Mouse (Mus musculus) adrenal gland, postnatal 10 days (tissue): Measurements from ENCODE around the gene Prr5. TPM values are rescaled to one million over a fixed set of nuclear protein-coding genes. Genes with fewer than 3 reads are reported as not detected.

Experiments used
- DNase-seq: peaks from one replicate; pipeline ENCODE4 v3.0.0; 2021; ENCODE audit warnings: mixed read lengths
- long read RNA-seq, 2 experiments: library from polyadenylated mRNA; stranded (forward); transcript quantifications; one replicate each; pipeline ENCODE4 v2.0.0; 2021
- total RNA-seq, 2 experiments: library from RNA; stranded (reverse); gene quantifications; 2 replicates each; pipeline ENCODE4 v1.2.3; 2021

Gene Prr5
- 10 to 100 TPM; 11.4 to 12.1 TPM for total RNA-seq
- long read RNA-seq, experiment 1, transcript Prr5-201 (8 exons, 1,830 nt), result major isoform, 24 of 30 reads
- long read RNA-seq, experiment 1, partial matches to known transcripts, result 0 of 30 reads
- long read RNA-seq, experiment 1, other reads (novel, unspliced or antisense), result 6 of 30 reads
- long read RNA-seq, experiment 2, transcript Prr5-201 (8 exons, 1,830 nt), result major isoform, 8 of 23 reads
- long read RNA-seq, experiment 2, partial matches to known transcripts, result 7 of 23 reads
- long read RNA-seq, experiment 2, other reads (novel, unspliced or antisense), result 4 of 23 reads

DNA sequence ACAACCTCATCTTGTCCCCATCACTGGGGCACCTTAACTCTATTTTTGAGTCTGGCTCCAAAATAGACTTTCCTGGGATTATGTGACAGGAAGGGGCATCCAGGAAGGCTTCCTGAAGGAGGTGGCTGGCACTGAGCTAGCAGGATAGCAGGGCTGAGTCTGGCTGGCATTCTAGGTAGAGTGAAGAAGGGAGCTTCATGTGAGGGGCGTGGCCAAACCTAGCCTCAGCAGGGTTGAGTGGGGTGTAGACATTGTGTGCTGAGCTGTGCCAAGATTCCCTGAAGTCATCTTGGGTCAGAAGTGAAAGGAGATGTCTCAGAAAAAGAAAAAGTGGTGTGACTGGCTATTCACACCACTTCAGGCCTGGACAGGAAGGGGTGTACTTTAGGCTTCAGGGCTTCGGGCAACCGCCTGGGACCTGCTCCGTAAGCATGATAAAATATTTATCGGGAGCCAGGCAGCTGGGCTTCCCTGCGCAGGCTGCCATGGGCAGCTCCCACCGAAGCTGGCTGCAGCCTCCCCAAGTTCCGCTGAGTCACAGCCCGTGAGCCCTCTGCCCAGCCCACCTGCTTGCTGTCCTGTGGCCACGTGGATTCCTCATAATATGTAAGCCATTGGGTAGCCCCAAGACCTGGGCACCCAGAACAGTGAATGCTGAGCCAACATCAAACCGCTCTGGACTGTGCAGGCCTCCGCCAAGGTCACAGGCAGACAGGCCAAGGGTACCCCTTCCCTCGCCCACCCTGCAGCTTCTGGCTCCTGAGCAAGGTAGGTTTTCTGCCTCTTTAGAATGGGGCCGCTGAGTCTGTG, at the start of gene Prr5:
TSS of gene Prr5 (plus strand) at position 683 of the 810 bp plus-strand sequence.
- no peak for DNase-seq

DNA sequence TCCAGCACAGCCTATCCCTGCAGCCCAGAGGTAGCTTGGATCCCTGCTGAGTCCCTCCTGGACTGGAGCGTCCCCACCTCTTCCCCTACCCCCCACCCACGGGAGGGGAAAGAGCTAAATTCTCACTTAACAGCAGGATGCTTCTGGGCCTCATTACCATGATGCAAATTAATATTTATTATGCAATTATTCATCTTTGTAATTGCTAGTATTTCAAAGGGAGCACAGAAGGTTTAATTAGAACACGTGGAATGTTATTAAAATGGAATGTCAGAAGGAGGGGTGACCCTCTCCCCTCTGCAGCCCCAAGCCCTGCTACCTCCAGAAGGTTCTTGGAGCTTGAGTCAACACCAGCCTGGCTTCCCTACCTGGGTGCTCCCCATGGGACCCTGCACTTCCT, 49.4 kb upstream of the Prr5 start:
- no peak for DNase-seq

DNA sequence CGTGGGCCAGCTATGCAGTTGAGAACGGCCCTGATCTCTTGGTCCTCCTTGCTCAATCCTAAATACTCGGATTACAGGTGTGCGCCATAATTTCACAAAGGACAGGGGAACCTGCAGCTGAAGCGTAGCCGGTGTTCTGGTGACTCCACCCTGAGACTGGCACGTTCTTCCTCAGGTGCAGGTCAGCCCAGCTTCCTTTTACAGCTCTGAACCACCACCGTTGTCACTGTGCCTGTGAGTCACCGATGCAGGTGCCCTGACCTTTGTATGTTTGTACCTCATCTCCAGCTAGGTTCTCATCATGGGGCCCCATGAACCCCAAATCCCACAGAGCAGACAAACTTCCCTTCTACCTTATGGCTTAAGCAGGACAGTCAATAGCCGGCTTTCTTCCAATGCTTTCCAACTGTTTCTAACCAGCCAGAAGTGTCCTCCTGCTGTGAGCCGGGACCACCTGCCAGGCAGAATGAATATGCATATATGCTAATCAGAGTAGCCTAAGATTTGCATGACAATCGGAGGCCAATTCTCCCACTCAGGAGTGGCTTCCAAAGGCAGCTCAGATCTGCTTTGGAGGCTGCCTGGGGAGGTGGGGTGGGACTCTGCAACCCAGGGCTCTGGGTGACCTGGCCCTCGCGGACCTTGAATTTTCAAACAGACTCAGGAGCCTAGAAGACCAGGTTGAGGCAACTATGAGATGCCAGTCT, 47.5 kb upstream of the Prr5 start:
- no peak for DNase-seq

DNA sequence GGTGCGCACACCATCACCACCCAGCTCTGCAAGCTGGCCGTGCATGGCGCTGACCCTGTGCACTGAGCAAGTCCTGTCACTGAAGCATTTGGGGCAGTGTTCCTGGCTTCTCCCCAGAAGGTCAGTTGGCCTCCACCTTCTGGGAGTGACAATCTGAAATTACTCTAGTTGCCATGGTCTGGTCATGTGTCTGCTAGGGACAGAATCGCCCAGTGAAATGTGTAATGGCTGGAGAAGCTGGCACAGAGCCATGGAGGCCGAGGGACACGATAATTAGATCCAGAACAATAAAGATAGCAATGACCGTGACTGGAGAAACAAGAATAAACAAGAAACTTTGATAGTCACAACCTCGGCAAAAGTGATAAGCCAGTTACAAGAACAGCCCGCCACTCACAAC, 44.5 kb upstream of the Prr5 start:
- DNase-seq, result peak; percentile 83

DNA sequence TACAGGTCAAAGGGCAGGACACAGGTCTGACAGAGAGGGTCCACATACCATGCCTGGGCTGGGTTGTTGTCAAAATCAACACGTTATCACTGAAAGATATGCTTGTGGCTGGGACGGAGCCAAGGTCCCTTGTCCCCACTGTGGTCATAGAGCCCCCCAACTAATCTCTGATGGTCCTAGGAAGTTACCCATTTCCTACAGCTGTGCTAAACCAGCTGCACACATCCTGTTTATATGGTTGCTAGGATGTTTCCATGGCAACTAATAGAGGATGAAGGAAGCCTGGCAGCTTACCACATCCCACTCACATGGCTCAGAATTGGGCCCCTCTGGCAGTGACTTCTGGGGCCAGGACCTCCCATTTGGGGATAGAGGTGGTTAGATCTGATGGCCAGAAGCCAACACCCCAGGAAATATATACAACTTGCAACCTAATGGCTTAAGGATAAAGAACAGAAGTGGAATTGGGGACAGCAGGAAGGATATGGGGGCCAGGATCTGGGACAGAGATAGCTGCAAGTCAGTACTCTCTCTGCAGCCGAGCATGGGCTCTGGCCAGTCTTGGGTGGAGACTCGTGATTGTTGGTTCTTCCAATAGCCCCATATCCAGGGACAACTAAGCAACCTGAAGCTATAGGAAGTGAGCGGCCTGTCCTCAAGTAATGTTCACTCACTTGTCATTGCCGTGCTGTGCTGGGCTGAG, 43.6 kb upstream of the Prr5 start:
- DNase-seq, result peak; percentile 32

DNA sequence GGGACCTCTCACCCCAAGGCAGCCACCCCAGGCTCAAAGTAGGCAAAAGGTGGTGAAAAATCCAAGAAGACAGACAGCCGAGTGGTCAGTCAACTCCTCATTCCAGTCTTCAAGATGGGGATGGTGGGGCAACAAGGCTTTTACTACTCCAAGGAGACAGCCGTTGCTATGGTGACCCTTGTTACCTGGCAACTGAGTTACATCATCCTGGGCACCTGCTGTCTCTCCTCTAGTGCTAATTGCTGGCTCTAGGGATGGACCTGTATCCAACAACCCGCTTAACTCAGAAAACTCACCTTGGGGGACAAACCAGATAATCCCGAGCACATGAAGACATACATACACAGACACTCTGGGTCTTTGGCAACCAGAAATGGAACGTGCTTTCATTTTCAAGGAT, 42.1 kb upstream of the Prr5 start:
- DNase-seq, result no peak

DNA sequence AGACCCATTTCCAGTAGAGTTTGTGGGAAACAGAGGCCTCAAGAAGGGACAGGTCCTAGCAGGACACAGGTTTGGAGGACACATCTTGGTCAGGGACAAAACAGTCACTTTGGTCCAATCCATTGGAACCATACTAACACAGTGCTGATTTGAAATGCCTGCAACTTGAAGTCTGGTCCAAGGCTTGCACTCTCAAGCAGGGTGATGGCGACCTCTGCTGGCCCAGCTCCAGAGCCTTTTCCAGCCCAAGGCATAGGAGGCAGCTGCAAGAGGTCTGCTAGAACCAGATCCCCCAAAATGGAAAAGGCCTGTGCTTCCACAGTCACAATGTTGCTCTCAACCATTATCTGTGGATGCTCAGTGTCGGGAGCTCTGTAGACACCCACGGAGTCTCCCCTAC, 39.7 kb upstream of the Prr5 start:
- peak; percentile 83 for DNase-seq

DNA sequence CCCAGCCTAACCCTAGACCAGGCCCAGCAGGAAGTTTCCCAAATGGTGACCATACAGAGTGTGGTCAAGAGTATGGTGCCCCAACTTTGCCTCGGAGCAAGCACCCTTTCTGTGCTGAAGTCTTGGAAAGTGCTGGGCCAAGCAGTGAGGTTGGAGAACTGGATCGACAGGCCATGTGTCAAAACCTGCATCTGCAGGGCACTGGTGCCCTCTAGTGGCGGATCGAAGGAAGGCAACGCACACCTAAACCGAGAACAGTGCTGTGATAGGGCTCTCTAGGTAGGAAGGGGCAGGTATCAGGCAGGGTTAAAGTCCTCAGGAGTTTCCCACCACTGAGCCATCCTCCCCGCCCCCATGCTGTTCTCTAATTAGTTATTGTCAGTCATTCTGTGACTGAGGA, 37.9 kb upstream of the Prr5 start:
- DNase-seq, result peak; percentile 87

DNA sequence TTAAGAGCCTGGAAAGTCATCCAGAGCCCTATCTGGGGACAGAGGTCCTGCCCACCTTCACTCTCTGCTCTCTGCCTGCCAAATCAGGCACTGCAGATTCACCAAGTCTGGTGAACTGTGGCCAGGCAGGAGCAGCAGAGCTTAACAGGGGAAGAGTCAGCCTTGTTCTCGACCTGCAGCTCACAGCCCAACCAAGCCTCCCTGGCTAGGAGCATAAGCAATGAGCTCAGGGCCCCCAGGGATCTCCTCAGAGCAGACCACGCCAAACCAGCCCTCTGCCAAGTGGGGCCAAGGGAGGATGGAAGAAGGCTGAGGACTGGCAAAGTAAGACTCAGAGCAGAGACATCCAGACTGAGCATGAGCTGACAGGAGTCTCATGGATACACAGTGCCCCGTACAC, 35.1 kb upstream of the Prr5 start:
- peak; percentile 78 for DNase-seq

DNA sequence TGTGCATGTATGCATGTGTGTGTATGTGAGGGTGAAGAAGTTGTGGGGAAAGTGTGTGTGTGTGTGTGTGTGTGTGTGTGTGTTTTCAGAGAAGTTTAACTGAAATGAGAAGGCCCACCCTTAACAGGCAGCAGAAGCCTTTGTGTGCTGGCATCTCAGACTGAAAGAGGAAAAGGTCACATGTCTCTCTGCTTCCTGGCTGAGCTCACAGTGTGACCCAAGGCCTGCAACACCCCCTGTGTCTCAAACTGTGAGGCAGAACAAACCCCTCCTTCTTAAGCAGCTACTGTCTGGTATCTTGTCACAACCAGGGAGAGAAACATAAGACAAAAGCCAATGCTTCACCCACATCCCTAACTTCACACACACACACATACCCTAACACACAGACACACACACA, 31.0 kb upstream of the Prr5 start:
- DNase-seq, result peak; percentile 27

DNA sequence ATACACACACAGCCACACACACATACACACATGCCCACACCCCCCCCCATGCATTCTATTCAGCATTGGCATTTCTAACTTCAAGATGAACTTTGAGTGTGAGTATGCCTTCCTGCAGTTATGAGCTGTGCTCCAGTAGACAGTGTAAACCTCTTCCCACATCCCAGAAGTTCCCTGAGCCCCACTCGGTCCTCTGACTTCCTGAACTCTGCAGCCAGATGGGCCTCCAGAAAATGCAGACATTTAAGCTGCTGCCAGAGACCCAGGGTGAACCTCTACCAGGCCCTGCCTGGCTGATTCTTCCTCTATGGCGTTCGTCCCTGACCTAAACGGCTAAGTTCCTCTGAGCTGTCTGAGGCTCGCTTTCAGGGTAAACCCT, 30.4 kb upstream of the Prr5 start:
- DNase-seq, result no peak

DNA sequence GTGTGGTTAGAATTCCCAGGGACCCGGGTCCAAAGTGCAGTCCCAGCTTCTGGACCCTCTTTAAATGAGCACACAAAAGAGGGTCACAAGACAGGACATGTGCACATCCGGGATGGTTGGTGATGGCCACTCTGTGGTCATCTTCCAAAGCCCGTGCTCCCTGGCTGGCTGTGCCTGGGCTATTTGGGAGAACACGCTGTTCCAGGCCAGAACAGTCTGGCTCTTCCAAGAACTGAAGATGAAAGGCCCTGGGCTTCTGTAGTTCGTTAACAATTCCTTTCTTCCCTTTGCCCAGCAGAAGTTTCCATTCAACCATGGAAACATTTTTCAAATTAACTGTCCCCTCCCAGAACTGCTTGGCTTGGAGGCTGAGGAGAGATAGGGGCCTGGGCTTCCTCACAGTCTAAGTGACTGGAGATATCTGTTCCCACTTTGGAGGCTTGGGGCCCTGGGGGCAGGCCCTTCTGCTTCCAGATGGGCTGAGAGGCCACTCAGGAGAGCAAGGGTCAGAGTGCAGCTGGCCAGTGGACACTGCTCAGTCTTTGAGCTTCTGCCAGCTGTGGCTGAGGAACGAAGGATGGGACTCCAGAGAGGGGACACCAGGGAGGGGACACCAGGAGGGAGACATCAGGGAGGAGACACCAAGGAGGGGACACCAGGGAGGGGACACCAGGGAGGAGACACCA, 29.8 kb upstream of the Prr5 start:
- DNase-seq, result peak; percentile 39

DNA sequence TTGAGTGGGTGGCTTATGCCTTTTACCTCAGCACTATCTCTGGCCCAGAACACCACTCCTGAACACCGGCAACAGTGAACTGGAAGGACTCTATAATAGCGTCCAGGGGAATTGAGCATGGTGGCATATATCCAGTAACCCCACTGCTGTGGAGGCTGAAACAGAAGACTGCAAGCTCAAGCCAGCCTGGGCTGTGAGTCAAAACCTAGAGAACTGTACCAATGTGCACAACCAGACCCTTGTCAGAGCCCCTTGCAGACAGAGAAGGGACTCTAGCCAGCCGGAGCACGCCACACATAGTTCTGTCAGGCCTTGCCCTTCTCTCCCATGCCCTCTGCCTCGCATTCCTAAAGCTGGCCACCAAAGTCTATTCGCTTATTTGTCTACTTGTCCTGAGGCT, 28.7 kb upstream of the Prr5 start:
- peak; percentile 34 for DNase-seq

DNA sequence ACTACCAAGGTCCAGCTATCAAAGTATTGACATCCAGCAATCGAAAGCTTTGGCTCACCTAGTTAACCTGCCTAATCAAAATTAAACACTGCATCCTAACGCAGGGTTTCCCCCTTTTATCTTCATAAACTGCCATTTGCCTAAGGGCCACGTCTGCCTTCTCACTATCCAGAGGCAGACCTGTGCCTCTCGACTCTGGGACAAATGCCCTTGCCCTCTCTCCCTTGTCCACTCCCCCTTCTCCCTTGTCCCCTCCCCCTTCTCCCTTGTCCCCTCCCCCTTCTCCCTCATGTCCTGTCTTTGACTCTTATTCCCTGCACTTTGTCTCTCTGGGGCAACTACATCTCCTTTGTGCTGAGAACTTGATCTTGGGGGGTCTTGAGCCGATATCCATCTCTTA, 28.3 kb upstream of the Prr5 start:
- no peak for DNase-seq

DNA sequence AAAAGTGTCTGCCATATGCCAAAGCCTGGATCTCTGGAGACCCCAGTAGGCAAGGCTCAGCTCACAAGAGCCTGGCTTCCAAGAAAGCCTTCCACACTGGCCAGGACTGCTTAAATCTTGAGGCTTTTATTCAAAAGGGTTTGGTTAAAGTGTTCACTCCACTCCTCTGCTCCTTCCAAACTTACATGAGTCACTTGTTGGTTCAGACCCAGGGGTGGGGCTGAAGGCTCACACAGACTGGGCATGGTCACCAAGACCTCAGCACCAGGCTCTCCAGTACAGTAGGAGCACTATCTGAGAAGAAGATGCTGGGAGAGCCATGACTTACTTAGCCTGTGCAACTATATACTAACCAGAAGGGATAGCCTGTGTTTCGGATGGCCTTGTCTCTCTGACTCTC, 27.5 kb upstream of the Prr5 start:
- DNase-seq, result no peak

DNA sequence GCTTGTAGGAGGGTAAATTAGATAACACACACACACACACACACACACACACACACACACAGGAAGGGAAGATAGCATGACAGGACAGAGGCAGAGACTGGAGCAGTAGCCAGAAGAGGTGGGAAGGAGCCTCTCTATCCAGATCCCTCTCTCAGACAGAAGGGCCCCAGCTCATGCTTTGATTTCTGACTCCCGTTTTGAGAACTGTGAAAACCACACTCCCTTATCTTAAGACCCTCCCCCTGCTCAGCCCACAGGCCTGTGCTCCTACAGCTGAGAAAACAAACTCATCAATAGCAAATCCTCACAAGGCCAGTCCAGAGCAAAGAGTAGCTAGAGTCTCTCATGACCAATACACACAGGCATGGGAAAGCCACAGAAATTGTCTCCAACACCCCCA, 26.2 kb upstream of the Prr5 start:
- DNase-seq, result no peak

DNA sequence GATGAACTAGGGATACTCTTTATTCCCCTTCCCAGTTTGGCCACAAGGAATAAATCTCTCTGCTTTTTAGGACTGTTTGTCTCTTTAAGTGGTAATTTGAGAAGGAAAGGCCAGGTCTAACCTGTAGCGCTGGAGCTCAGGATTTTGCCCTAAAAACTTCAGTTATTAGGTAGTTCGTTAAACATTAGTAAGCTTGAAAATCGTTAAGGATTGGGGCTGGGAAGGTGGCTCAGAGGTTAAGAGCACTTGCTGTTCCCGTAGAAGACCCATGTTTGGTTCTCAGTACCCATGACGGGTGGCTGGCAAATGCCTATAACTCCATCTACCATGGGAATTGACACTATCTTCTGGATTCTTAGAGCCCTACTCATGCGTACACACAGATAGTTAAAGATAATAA, 17.9 kb upstream of the Prr5 start:
- no peak for DNase-seq

DNA sequence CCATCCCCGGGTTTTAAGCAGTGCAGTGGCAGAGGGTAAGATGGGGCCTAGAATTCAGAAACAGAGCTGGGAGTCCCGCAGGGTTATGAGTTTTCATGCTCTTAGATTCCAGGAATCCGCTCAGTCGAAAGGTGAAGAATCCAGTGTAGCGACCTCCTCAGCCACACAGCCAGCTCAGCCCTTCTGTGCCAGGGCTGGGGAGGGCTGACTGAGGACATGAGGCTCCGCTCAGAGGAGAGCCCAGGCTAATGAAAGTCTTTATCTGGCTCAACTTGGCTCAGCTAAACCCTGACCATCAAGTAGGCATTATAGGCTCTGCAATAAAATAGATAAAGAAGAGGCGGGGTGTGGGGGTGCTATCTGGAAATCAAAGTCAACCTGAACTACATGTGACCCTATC, 16.3 kb upstream of the Prr5 start:
- no peak for DNase-seq

DNA sequence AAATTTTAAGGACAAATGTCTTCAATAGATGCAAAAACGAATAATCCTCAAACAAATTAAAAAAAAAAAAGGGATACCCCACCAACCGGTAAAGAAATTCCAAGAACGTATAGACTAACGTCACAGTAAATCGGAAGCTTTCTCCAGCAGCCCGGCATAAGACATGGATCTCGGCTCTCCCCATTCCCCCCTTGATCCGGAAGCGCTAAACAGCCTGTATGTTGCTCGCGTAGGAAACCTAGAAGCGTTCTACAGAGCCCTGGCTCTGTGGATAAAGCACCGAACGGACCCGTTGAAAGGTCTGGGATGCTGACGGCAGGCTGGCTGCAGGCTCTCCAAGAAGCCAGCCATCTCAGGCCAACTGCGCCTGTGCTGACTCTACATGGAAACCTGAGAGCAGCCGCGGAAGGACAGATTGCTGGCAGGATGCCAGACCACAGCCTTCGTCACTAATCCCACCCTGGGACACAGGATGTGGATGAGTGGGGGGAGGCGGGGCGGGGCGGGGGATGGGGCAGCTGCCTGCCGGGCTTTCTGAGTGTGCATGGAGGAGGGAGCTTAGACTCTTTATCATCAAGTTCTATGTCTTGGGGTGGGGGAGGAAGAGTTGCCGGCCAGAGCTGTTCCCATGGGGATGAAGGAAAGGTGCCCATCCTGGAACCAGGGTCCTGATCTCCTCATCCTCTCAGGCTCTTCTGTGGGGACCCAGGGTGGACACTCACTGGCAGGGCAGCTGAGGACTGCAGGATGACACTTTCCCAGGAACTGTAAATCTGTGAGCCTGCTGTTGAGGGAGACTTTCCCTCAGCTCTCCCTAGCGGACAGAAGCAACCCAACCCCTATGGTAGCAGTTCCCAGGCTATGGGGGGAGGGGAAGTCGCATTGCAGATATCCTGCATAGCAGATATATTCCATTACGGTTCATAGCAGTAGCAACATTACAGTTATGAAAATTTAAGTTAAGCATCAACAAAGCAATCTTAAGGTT, 15.1 kb upstream of the Prr5 start:
- peak; percentile 79 for DNase-seq

DNA sequence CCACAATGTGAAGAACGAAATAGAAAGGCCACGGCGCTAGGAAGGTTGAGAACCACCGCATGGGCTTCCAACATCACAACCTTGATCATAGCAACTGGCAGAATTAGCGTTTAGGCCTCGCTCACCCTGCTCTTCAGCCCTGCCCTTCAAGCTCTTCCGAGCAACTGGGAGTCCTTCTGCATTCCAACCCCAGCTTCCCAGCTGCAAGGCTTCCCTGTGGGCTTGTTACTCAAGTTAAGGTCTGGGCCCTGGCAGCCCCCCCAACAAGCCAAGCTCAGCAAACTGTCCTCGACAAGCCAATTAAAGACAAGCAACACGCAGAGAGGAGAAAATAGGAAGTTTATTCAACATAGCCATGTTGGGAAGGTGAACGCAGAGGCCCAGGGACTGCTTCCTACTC, 14.4 kb upstream of the Prr5 start:
- no peak for DNase-seq

DNA sequence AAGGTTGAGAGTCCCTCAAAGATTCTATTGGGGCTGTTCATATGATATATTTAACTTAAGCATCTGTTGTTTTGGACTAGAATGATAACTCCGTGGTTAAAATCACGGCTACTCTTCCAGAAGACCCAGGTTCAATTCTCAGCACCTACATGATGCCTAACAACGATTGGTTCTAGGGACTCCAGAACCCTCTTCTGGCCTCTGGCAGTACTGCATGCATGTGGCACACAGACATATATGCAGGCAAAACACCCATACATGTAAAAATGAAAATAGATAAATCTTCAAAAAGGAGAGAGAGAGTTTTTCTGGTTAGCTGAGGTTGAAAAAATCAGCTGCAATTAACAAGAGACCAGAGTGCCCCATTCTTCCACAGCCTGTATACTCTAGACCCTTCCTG, 12.7 kb upstream of the Prr5 start:
- DNase-seq, result no peak
